Mouse (Mus musculus): Measurements from ENCODE around the gene Gm14124. TPM values are rescaled to one million over a fixed set of nuclear protein-coding genes. Genes with fewer than 3 reads are reported as not detected.
A peak's percentile ranks its signal among the peaks of the same experiment; 100 is the strongest.
"Not testable (repeated sequence)": the region's sequence is repeated elsewhere in the genome, so short reads cannot be mapped to it uniquely, and the experiment has no call there.

The Gm14124 gene
- polyA plus RNA-seq (2012; ENCODE audit: insufficient read depth, insufficient read length, missing spikeins), result not detected in 2 replicates

DNA sequence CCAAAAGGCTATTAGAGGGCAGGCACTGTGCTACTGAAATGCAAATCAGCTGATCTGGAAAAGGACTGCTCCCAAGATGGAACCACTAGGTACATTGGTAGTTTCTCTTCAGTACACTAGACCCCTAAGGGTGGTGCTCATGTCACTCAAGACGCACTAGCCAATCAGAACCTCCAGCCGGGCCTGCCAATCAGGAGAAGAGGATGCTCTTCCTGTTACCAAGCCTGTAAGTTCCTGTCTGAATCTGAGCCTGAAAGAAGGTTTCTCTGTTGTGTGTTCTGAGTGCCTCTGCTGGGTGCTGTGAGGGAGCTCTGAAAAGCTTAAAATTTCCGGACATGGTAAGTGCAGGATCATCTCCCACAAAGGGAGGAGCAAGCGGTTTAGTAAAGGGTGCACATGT lies at the start of gene Gm14124:
Gene Gm14124, plus strand, starts transcription at position 227 of the 400 bp plus-strand sequence.
- H3K4me3 ChIP-seq (ENCODE audit: insufficient read depth, low read length); H3K4me1 ChIP-seq (ENCODE audit: control insufficient read depth, insufficient read depth, low read length); H3K27ac ChIP-seq (ENCODE audit: insufficient read depth, low read depth, low read length): not testable (repeated sequence)

DNA sequence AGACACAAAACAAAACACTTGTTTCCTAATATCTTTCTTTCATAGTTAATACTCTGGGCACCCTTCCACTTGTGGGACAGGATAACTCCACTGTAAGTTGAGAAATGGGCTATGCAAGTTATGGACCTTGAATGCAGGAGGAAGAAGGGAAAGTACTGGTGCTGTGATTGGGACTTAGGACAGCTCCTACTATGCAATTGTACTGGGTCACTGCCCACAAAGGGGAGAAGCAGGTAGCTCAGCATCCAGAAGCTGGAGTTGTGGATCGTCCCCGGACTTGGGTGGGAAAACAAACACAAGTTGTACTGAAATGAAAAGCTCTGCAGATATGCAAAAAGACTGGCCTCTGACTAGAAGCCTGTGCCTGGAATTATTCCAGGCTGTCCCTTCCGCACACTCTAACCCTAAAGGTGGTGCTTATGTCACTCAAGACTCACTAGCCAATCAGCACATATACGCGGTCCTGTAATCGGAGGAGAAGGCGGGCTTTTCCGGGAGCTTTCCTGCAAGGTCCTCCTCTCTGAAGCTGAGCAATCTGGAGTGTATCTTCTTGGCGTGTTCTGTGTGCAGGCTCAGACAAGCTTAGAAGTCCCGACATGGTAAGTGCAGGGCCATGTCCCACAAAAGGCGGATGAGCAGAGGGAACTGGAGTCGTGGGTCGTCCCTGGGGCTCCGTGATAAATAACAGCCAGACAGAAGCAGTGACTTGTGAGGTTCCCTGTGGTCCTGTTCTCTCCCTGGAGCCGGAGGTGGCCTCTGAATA lies 39.5 kb upstream of the Gm14124 start, which contains the start of gene Zfp937:
Gene Zfp937, plus strand, starts transcription at position 474 of the 763 bp plus-strand sequence.
- H3K27ac ChIP-seq (ENCODE audit: insufficient read depth, low read depth, low read length); H3K4me1 ChIP-seq (ENCODE audit: control insufficient read depth, insufficient read depth, low read length): not testable (repeated sequence)

DNA sequence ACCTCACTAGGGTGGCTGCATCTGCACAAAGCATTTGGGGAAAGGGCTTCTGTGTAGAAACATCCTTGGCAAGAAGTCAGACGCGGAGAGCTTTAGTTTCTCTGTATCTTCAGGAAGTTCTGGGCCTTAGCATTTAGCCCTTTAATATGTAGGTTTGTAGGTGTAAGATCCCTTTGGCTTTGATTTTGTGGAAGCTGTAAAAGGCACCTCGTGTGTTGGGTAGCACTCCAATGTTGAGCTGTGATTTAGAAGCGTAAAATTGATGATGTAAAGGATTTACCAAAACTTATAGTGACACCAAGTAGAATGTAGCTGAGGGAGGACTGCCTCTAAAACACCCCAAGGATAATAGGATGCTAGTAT lies 39.0 kb upstream of the Gm14124 start:
- not testable (repeated sequence) for H3K27ac ChIP-seq (ENCODE audit: insufficient read depth, low read depth, low read length); H3K4me1 ChIP-seq (ENCODE audit: control insufficient read depth, insufficient read depth, low read length)
- peak overlapping the region; percentile 64 for H3K4me3 ChIP-seq (ENCODE audit: insufficient read depth, low read length)

More for the DNA sequence above, 39.5 kb upstream of the Gm14124 start, which contains the start of gene Zfp937:
- peak within 1 kb of the TSS; percentile 64 for H3K4me3 ChIP-seq (ENCODE audit: insufficient read depth, low read length)

DNA sequence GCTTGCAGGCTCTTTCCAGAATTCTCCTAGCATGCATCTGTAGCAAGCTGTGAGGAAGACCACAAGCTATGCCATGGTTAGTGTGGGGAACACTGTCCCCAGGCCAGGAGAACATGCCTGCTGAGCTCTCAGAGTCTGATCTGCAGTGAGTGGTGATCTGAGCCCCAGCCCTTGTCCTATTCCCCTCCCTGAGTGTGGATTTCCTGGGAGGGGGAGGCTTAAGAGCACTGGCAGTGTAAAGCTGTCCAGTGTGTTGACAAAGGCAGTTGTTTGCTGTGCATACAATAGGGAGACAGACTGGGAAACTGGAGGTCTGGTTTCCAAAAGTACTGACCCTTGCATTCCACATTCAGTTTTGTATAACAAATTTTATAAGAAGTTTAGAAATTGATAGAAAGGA lies 34.1 kb upstream of the Gm14124 start:
- not testable (repeated sequence) for H3K27ac ChIP-seq (ENCODE audit: insufficient read depth, low read depth, low read length); H3K4me1 ChIP-seq (ENCODE audit: control insufficient read depth, insufficient read depth, low read length); H3K4me3 ChIP-seq (ENCODE audit: insufficient read depth, low read length)

DNA sequence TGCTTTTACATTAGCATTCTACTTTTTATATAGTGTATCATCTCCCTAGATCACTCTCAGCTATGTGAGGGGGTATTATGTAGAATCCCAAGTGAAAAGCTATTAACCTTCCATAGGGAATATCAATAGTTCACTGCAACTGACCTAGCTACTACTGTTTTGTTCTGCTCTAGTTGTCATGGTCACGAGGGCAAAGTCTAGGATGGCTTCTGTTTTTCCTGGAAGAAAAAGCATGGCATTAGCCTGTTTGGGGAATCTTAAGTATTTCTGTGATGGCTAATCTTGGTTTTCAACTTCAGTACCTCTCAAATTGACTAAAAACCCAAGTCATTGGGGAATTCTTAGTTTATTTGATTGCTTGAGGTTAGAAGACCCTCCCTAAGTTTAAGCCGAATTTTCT lies 14.1 kb upstream of the Gm14124 start:
- no peak overlapping the region for H3K4me3 ChIP-seq (ENCODE audit: insufficient read depth, low read length)
- H3K4me1 ChIP-seq (ENCODE audit: control insufficient read depth, insufficient read depth, low read length), result no peaks in the 10 kb centered on the region
- H3K27ac ChIP-seq (ENCODE audit: insufficient read depth, low read depth, low read length), result no peak overlapping the region
- TF ChIP-seq POLR2A (IDR thresholded peaks at IDR 0.05; ENCODE audit: borderline replicate concordance, low read depth, low read length) (no peak), CTCF (IDR thresholded peaks at IDR 0.05; ENCODE audit: low read depth, low read length) (no peak)

DNA sequence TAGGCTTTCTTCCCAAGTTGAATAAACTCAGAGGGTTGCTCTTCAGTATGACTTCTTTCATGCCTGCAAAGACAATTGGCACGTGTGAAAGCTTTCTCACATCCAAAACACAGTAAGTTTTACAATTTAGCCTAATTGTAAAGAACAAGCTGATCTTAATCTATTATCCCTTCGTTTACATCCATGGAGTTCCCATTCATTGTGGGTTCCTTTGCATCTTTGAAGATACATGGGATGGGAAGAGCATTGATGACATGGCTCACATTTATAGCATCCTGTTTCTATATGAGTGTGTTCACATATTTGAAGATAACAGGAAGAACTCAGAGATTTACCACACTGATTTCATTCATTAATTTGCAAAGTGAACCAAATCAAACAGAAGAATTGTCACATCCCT lies 1.8 kb upstream of the Gm14124 start, which contains the start of gene Gm21994:
Gene Gm21994, minus strand, starts transcription at position 101 of the 400 bp plus-strand sequence.
- H3K4me3 ChIP-seq (ENCODE audit: insufficient read depth, low read length); H3K27ac ChIP-seq (ENCODE audit: insufficient read depth, low read depth, low read length); H3K4me1 ChIP-seq (ENCODE audit: control insufficient read depth, insufficient read depth, low read length): not testable (repeated sequence)

DNA sequence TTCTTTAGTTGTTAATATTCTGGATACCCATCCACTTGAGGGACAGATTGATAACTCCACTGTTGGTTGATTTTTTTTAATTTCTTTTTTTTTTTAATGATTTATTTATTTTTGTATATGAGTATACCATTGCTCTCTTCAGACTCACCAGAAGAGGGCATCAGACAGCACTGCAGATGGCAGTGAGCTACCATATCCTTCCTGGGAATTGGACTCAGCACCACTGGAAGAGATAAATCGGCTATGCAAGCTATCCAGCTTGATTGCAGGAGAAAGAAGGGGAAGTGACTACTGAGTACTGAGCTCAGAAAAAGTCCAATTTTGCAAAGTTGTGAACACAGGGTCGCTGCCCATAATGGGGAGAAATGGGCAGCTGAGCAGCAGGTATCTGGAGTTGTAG lies 456 bp upstream of the Gm14124 start:
- H3K4me3 ChIP-seq (ENCODE audit: insufficient read depth, low read length); H3K4me1 ChIP-seq (ENCODE audit: control insufficient read depth, insufficient read depth, low read length); H3K27ac ChIP-seq (ENCODE audit: insufficient read depth, low read depth, low read length): not testable (repeated sequence)

DNA sequence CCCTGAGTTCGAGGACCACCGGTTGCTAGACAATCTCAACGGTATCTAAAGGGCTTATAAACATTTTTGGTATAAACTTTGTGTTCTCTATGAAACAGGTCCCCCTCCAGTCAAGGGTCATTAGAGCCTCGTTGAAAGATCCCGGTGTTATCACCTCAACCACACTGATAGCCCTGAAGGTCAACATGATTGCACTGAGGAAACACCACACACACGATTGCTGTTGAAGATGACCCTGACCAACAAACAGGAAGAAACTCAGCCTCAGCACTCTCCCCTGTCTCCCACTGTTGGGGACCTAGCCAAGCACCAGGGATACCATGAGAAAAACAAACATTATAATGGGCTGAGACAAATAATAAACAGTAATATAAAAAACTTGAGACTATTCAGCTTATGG lies 36.4 kb downstream of the Gm14124 start:
- H3K4me1 ChIP-seq (ENCODE audit: control insufficient read depth, insufficient read depth, low read length), result no peaks in the 10 kb centered on the region
- no peak overlapping the region for H3K4me3 ChIP-seq (ENCODE audit: insufficient read depth, low read length)
- H3K27ac ChIP-seq (ENCODE audit: insufficient read depth, low read depth, low read length), result no peak overlapping the region
- TF ChIP-seq CTCF (IDR thresholded peaks at IDR 0.05; ENCODE audit: low read depth, low read length) (no peak), POLR2A (IDR thresholded peaks at IDR 0.05; ENCODE audit: borderline replicate concordance, low read depth, low read length) (no peak)

DNA sequence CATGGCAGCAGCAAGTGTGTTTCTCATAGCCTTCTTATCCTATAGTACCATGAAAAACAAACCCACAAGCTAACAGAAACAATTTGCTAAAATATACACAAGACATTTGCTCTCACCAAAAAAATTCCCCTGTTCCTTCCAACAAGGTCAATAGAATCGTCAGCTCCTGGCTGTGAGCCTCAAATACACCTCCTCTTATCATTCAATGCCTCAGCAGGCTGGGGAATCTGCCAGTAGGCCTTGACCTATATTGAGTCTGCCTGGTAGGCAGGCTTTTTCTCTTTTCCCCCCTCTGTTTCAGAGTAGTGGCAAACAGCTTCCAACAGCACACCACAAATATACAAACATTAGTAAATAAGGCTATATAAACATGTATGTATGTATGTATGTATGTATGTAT lies 41.8 kb downstream of the Gm14124 start:
- TF ChIP-seq CTCF (IDR thresholded peaks at IDR 0.05; ENCODE audit: low read depth, low read length) (no peak), POLR2A (IDR thresholded peaks at IDR 0.05; ENCODE audit: borderline replicate concordance, low read depth, low read length) (no peak)
- no peak overlapping the region for H3K4me3 ChIP-seq (ENCODE audit: insufficient read depth, low read length)

DNA sequence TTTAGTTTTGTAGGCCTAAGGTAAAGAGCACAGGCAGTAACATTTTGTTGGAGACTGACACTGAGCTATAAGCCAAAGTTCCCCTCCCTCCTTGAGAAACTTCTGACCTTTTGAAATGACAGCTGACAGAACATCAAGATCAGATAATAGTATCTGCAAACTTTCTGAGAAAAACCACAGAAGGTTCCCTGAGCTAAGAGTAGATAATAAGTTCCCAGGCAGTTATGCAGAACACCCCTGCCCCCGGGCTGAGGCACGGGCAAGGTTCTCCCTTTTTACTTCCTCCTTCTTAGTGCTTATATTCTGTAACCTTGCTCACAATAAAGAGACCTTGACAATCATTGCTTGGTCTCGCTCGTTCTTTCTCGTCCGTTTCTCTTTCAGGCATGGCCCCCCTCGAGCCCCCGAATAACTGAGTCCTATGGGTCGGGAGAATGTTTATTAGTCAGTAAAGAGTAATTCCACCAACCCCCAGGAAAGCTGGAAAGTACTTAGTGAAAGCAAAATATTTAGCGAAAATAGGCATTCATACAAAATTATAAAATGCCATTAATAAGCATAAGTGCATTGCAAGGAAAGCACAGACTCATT lies 50.0 kb downstream of the Gm14124 start:
- Histone ChIP-seq H3K4me3 (ENCODE audit: insufficient read depth, low read length) (no peak overlapping the region), H3K4me1 (ENCODE audit: control insufficient read depth, insufficient read depth, low read length) (no peaks in the 10 kb centered on the region; the same call in 1 of the 2 replicates), H3K27ac (ENCODE audit: insufficient read depth, low read depth, low read length) (no peak overlapping the region)
- TF ChIP-seq CTCF (IDR thresholded peaks at IDR 0.05; ENCODE audit: low read depth, low read length) (no peak), POLR2A (IDR thresholded peaks at IDR 0.05; ENCODE audit: borderline replicate concordance, low read depth, low read length) (no peak)

More for the DNA sequence above, 41.8 kb downstream of the Gm14124 start:
- no peaks in the 10 kb centered on the region for H3K4me1 ChIP-seq (ENCODE audit: control insufficient read depth, insufficient read depth, low read length)
- no peak overlapping the region for H3K27ac ChIP-seq (ENCODE audit: insufficient read depth, low read depth, low read length)

DNA sequence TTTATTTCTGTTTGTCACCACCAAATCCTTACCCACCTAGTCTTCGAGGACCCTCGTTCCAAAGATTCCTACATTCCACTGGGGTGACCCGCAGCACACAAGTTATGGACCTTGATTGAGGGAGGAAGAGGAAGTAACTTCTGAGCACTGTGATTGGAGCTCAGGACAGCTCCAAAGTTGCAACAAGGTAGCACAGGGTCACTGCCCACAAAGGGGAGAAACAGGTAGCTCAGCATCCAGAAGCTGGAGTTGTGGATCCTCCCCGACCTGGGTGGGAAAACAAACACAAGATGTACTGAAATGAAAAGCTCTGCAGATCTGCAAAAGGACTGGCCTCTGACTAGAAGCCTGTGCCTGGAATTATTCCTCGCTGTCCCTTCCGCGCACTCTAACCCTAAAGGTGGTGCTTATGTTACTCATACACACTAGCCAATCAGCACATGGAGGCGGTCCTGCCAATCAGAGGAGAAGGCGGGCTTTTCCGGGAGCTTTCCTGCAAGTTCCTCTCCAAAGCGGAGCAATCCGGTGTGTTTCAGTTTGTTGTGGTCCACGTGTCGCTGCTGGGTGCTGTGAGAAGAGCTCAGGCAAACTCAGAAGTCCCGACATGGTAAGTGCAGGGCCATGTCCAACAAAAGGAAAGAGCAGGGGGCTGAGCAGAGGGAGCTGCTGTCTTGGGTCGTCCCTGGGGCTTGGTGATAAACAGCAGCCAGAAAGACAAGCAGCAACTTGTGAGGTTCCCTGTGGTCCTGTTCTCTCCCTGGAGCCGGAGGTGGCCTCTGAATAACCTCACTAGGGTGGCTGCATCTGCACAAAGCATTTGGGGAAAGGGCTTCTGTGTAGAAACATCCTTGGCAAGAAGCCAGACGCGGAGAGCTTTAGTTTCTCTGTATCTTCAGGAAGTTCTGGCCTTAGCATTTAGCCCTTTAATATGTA lies 53.9 kb downstream of the Gm14124 start:
- Histone ChIP-seq H3K4me3 (ENCODE audit: insufficient read depth, low read length) (peak overlapping the region; percentile 73), H3K27ac (ENCODE audit: insufficient read depth, low read depth, low read length) (peak overlapping the region; percentile 22)
- H3K4me1 ChIP-seq (ENCODE audit: control insufficient read depth, insufficient read depth, low read length), result not testable (repeated sequence)
